Mouse (Mus musculus) mature B cell (primary cell): ENCODE data around the gene Svs1.
"Not testable (repeated sequence)": the region's sequence is repeated elsewhere in the genome, so short reads cannot be mapped to it uniquely, and the experiment has no call there.

ENCODE experiments used
- in situ Hi-C: fragments of 300-500 bp; cut with MboI; formaldehyde crosslinking; loops from 2 replicates; pipeline ENCODE4 v1.14.3; 2019

The Svs1 gene

DNA sequence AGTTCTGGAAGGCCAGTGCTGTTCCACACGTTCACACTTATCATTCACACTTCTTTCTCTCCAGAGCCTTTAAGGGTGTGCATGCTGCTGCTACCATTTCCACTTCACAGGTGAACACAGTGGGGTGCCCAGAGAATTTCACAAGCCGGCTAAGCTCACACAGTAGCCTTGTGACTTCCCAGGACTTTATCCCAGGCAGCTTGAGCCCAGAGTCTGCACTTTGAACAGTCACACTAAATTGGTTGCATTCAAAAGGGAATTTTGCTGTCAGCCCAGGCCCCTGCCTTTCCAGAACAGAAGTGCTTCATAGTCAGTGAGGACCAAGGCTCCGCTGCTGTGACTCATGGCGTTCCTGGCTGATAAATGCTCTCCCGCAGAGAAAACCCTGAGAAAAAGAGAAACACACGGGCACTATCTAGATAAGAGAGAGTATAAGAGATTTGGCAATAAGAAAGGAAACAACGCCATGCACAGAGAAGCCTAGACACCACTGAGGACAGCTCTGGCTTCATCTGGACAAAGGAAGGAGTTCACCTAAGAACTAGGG lies at the start of gene Svs1:
Gene Svs1, plus strand, starts transcription at position 418 of the 547 bp plus-strand sequence.
- in situ Hi-C loops = no loop called here

DNA sequence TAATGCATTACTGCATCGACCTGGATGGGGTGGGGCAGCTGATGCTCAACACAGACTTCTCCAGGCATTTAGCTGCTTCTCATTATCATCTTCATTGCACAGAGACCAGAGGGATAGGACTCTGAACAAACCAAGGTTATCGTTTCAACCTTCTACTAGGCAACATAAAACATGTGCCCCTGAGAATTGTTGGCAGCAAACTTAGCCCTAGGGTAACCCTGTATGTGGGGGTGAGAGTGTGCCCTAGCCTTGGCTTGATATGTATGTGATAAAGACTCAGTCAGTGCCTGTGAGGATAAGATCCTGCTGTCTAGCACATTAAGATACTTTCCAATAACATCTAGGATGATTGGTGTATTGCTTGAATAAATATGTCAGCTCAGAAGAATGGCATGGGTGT lies 37.1 kb upstream of the Svs1 start:
- in situ Hi-C loops = no loop called here

DNA sequence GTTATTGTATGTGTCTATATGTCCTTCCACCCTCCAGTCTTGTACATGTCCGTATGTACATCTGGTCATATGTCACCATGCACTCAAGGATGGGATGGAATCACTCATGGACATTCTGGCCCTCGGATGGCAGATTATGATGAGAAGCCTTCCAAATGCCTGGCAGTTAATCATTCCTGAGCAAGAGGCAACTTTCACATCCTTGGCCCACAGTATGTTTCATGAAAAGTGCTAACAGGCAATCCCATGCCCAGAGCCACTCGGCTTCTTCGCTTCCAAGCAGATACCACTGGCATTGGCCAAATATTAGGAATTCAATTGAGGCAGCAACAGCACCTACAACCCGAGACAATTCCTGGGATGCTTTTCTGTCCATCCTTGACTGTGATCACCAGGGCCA lies 36.0 kb upstream of the Svs1 start:
- in situ Hi-C loops = no loop called here

DNA sequence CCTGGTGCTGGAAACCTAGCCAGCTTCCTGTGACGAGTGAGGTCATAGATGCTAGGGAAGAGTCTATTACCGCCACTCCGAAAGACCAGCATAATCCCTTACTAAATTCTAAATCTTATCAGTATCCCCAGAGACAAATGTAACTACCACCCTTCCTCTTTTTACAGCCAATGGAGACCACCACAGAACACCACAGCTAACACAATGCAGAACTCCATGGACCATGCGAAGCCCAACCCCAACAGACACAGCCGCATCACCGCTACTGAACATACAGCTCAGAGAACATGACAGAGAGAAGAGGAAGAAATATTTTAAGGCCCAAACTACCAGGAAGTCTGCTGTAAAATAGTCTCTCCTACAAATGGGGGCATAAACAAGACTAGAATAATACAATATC lies 35.0 kb upstream of the Svs1 start:
- in situ Hi-C loops = no loop called here

DNA sequence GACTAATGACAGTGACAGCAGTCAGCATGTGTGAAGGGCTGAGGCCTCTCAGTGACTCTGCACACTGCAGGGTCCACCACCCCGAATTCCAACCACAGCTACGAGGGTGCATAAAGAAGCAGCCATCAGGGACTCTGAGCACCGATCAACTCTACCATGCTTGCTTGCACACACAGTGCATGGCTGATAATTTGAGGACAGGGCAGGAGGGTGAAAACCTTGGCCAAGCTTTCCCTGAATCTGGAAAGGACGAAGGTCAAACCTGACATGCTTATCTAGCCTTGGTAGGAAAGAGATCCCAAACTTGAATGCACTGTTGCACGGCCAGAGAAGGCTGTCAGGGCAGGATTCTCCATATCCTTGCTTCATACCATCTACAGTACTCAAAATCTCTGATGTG lies 33.4 kb upstream of the Svs1 start:
- in situ Hi-C loops = no loop called here

DNA sequence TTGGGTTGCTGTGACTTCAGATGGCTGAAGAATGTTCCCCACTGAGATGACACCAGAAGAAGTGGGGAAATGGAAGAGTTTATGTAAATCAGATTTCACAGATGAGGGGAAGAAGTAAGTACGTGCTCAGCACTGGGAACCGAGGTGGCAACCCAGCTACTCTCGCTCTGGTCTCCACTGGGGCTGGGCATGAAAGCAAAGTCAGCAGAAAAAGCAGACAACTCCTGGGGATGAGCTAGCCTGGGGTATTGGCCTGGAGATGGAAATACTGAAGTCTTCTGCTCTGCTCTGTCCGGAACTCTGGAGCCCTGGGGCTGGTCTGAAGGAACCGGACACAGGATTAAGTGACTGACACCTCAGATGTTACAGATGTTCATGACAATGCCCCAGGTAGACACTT lies 32.5 kb upstream of the Svs1 start:
- in situ Hi-C loops = no loop called here

DNA sequence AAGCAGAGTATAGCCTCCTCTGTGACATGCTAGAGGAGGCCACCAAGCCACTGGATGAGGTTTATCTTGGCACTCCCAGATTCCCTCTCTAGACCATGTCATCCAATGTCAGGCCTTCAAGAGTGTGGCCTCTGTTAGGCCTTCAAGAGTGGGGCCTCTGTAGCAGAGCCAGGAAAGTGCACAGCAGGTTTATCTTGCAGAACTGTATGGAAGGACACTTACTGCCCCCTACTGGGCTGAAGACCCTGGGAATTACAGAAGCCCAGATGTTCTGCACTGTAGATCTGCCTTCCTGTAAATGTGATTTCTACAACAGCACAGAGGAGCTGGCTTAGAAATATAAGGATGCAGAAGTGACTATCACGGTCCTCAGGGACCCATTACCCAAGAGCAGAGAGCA lies 31.7 kb upstream of the Svs1 start:
- in situ Hi-C loops = no loop called here

DNA sequence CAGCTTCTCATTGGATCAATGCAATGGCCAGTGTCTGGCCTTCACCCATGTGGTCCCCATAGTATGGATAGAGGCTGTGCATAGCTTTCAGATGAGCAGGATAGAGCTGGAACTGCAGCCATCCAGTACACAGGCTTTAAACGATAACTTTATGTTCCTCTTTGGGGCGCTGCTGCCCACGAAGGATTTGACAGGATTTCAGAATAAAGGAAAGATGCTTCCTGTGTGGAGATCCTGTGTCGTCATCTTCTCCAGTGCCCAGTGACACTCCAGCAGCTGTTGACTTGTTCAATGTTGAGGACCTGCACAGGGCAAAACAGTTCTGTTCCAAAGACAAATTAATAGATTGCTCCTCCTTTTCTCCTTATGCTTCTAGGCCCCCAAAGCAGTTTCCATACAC lies 29.9 kb upstream of the Svs1 start:
- in situ Hi-C loops = no loop called here

DNA sequence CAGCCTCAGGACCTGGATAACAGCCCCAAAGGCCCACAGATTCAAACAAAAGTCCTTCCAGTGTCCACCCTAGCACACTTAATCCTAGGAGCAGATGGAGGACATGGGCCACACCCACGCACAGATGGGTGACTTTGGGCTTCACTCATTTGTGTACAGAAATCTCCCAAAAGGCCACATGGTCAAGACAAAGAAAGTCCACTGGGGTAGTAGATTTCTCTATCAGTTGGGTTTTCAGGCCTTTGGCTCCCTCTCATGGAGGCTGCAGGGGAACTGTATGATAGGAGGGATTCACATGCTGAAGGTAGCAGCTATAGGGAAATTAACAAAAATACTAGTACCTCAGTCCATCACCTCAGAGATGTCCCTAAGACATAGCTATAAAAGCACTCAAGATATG lies 28.6 kb upstream of the Svs1 start:
- in situ Hi-C loops = no loop called here

DNA sequence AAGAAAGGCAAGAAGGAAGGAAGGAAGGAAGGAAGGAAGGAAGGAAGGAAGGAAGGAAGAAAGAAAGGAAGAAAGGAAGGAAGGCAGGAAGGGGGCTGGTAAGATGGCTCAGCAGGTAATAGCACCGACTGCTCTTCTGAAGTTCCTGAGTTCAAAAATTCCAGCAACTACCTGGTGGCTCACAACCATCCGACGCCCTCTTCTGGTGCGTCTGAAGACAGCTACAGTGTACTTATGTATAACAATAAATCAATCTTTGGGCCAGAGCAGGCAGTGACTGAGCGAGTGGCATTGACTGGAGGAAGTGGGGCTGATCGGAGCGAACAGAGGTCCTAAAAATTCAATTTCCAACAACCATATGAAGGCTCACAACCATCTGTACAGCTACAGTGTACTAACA lies 27.5 kb upstream of the Svs1 start:
- in situ Hi-C loops = not testable (repeated sequence)

DNA sequence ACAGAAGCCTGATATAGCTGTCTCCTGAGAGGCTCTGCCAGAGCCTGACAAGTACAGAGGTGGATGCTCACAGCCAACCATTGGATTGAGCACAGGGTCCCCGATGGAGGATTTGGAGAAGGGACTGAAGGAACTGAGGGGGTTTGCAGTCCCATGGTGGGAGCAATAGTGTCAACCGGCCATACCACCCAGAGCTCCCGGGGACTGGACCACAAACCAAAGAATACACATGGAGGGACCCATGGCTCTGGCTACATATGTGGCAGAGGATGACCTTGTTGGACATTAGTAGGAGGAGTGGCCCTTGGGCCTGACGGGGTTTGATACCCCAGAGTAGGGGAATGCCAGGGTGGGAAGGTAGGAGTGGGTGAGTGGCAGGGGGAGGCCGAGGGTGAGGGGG lies 20.0 kb upstream of the Svs1 start:
- in situ Hi-C loops = not testable (repeated sequence)

DNA sequence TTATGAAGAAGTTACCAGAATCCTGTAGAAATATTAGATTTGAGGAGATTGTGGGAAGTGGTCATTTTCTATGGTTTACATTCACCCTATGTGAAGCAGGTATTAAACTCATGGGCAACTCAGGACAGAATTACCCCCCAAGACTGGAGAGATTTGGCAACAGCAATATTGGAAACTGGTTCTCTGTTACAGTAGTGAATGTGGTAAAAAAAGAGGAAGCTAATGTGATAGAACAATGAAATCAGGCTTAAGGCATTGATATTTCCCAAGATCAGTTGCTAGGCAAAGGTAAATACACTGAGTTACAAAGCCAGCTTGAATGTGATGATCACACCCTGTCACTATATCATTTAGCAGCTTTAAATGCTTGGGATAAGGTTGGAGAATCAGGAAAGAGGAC lies 18.8 kb upstream of the Svs1 start:
- in situ Hi-C loops = no loop called here

DNA sequence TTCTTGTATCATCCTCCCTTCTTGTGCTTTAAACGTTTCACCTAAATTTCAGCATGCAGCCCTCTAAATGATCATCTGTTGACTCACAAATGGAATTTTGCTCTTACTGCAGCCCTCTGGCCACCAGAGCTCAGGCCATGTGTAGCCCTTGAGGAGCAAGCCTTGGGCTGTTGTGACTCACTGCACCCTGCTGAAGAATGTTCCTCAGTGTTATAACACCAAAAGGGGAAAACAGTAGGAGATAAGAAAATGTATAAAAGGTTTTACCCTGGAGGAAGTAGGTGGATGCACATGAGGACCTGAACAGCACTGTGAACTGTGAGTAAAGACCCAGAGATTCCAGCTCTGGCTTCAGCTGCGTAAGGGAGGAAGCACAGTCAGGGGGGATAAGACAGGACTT lies 12.0 kb upstream of the Svs1 start, which contains the start of gene Doxl2:
Gene Doxl2, plus strand, starts transcription at position 301 of the 400 bp plus-strand sequence.
- in situ Hi-C loops = no loop called here

DNA sequence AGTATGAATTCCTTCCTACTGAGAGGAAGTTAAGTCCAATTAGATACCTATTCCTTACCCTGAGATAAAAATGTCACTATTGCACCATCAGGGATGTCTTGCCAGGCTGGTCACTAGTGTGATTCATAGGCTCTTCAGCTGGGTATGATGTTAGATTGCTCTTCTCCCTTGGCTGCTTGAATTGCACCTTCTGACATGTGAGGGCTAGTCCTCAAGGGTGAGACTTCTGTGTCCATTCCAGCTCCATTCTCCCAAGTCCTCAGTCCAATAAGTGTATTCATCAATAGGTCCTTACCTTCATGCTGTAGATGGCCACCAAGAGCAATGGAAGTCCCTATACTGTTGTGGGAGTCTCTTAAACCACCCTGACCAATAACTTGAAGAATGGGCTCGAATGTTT lies 7.0 kb upstream of the Svs1 start:
- in situ Hi-C loops = no loop called here

DNA sequence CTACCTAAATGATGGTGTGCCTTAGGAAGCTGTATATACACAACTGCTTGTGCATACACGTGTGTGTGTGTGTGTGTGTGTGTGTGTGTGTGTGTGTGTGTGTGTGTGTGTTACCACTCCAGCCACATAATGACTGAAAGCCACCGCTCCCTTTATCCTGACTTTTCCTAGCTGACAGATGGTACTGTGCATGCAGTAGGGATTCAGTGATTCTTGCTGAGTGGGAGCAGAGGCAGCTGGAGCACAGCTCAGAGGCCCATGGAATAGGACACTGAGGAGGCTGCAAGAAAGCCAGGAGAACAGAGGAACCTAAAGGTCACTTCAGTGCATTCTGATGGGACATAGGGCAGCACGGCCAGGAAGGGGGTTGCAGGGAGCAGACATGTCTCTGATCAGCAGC lies 4.4 kb upstream of the Svs1 start:
- in situ Hi-C loops = no loop called here

DNA sequence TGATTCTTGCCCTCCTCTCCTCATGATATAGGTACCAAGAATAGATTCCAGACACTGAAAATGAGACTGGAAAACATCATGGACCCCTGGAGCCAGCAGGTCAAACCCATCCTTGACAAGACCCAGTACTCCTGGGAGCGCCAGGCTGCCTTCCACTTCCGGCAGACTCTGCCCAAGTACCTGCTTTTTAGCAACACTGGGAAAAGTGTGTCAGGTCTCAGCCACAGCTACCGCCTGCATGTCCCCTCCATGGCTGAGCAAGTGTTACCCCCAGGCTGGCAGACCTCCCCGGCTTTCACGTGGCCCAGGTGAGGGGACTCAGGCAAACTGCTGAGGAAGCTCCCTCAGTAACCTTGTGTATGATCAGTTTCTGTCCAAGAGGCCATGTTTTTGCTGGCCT lies 3.3 kb downstream of the Svs1 start:
- in situ Hi-C loops = no loop called here

DNA sequence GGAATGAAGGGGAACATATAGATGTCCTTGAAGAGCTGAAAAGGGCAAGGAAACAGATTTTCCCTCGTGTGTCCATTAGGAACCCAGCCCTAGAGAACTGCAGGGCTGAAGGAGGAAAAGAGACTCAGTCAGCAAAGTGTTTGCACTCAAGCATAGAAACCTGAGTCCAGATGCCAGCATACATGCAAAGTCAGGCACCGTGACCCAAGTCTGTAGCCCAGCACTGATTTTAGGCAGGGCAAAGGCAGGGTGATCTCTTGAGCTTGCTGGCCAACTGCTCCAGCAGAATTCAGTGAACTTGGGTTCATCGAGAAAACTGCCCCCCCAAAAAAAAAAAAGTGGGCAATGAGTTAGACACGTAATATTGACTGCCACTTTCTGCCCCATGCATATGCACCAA lies 5.3 kb downstream of the Svs1 start:
- in situ Hi-C loops = no loop called here

DNA sequence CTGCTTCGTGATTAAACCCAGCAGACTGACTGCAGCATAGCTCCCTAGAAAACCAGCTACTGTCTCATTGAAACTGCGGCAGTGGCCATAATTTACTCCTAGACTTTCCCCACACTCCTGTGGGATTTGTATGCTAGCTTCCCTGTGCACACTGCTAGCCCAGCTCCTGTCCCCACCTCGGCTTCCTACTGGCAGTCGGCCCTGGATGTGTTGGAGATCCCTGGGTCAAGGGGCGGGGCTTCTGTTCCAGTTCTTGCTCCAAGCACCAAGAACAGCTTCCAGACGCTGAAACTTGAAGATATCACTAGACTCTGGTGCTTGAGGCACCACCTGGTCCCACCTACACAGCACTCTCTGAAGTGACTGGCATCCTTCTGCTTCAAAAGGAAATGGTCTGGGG lies 11.5 kb downstream of the Svs1 start:
- in situ Hi-C loops = no loop called here

DNA sequence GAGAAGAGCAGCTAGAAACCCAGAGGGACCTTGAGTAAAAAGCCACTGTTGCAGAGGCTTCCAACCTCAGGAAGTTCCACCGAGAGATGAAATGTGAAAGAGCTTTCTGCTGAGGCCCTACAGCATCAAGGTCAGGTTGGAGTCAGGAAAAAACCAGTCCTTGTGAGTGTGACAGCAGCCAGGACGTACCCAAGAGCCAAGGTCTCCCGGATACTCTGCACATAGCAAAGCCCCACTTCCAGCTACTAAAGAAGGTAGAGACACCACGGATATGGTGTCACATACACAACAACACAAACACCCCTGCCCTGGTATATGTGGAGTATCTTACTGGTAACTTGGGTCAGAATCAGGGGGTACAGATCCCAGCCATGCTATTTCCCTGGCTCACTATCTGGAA lies 12.1 kb downstream of the Svs1 start:
- in situ Hi-C loops = no loop called here

DNA sequence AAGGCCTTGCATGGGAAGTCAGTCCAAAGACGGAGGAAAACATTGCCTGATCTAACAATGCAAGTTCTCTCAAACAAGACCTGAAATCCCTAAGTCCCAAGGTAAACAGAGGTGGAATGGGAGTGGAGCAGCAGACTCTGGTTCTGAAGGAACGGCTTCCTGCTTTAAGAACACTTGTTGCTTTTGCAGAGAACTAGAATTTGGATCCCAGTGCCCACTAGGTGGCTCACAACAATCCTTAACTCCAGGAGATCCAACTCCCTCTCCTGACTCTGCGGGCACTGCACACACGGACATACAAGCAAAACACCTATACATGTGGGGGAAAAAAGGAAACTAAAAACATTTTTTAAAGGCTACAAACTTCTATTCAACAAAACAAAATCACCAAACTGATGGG lies 16.7 kb downstream of the Svs1 start:
- in situ Hi-C loops = no loop called here

DNA sequence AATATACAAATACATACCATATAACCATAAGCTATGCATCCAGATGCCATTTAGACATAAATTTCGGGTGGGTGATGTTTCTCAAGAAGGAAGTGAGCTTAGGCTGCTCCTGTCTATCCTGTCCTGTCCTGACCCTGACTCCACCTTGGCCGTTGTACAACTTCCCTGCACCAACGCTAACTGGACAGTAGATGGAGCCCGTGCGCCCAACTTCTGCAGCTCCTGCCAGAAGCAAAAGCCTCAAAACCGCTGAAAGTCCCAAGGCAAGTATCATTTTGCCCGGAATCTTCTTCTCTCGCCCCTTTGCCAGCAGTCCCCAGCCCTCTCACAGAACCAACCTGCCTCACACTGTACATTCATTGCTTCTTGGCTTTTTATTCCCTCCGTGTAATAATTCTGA lies 21.3 kb downstream of the Svs1 start:
- in situ Hi-C loops = no loop called here

DNA sequence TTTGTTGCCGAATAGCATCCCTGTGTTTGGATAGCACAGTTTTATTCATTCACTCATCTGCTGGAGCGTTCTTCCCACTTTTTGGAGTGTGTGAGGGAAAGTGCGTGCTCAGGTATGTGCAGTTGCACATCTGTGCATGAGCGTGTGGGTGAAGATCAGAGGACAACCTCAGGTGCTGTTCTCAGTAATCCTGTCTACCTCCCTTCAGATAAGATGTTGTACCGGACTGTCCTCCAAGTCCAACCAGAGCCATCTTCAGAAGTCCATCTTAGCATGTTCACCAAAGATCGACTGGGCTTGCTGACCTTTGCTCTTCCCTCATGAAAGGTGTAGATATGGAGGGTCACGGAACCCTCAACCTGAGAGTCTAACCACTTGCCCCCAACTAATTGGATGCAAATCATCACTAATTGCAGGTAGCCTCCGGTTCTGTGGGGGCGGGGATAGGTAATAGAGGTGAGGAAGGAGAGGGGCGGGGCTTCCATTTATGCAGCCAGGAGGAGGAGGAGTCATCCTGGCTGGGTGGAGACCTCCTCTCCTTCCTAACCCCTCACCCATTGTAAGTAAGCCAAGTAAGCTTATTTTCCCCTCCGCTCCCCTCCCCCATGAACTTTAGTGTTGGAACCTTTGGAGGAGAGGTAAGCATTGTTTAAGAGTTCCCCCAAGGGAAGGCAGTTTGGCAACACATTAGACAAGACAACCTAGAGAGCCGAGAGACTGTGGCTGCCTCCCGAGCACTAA lies 21.9 kb downstream of the Svs1 start:
- in situ Hi-C loops = no loop called here

DNA sequence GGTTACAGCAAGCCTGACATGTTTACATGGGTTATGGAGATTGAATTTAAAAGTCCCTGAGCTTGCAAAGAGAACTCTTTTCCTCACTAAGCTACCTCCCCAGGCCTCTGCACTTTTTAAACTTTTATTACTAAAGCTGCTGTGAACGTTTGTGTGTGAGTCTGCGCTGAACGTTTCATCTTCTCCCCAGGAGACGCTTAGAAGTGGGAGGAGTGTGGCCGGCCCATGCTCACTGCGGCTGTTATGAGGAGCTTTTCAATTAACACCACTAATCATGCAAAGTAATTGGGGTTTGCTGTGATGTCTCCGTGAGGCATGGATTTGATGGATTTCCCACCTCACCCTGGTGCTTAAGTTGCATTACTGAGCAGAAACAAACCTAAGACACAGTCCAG lies 22.5 kb downstream of the Svs1 start:
- in situ Hi-C loops = no loop called here

DNA sequence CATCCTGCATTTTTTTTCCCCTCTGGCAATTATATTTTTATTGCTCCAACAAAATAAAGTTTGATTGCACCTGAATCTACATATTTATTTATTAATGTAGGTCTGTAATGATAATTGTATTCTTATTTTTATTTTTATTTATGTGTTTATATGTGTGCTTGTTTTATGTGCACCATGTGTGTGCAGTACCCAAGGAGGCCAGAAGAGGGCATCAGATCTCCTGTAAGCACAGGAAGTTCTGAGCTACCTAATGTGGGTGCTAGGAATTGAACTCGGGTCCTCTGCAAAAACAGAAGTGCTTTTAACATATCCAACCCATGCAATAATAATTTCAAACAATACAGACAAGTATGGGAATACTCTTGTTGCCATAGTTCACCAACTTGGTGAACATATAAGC lies 23.0 kb downstream of the Svs1 start:
- in situ Hi-C loops = no loop called here
